Mouse (Mus musculus): ENCODE data around the gene Mta1. TPM values are rescaled to one million over a fixed set of nuclear protein-coding genes. Genes with fewer than 3 reads are reported as not detected.

Gene Mta1
- total RNA-seq, 2 experiments from 2014 or later = 36.2 to 41.5 TPM

GRCm38 (mm10) chr12:113119516-113120410 lies 21.7 kb downstream of the Mta1 start:
- intact Hi-C loops (cut with DNase I) = loop anchor here (1.0 kb wide), 1 partner anchor 37 kb away; the partner anchor contains the start of gene Tedc1
- TF ChIP-seq CTCF (IDR thresholded peaks at IDR 0.05) = peak; percentile 97
- DNase-seq = peak; percentile 89
- Histone ChIP-seq H3K4me3 (no peak overlapping the region), H3K27ac (peak overlapping the region; percentile 4; the same call in 1 of the 2 replicates)

GRCm38 (mm10) chr12:113124726-113125125 lies 26.6 kb downstream of the Mta1 start:
- TF ChIP-seq CTCF (IDR thresholded peaks at IDR 0.05) = no peak
- Histone ChIP-seq H3K27ac (peak overlapping the region; percentile 92), H3K4me3 (no peak overlapping the region)
- DNase-seq = peak; percentile 82
- intact Hi-C loops (cut with DNase I) = no loop called here

DNA sequence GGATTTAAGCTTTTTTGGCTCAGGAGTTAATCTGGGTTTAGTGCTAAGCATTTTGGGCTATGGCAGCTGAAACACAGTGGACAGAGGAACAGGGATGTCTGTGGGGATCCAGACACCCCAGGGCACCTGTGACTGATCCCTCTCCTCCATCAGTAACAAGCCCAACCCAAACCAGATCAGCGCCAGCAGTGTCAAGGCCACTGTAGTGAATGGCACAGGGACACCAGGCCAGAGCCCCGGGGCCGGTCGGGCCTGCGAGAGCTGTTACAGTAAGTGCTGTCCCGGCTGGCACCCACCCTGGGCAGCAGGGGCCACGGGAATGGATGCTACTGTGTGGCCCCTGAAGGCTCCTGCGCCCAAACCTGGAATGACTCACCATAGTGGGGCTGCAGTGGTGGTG lies 32.7 kb downstream of the Mta1 start:
- no peak overlapping the region for H3K27ac ChIP-seq
- TF ChIP-seq CTCF (IDR thresholded peaks at IDR 0.05) = no peak
- DNase-seq = no peak
- H3K4me3 ChIP-seq = no peak overlapping the region
- intact Hi-C loops (cut with DNase I) = no loop called here

- Histone ChIP-seq H3K4me3 (no peak overlapping the region), H3K27ac (peak overlapping the region; percentile 68)
- no peak for TF ChIP-seq CTCF (IDR thresholded peaks at IDR 0.05)
- intact Hi-C loops (cut with DNase I) = no loop called here
- DNase-seq = no peak
Measured at GRCm38 (mm10) chr12:113131601-113132000, 33.5 kb downstream of the Mta1 start.

DNA sequence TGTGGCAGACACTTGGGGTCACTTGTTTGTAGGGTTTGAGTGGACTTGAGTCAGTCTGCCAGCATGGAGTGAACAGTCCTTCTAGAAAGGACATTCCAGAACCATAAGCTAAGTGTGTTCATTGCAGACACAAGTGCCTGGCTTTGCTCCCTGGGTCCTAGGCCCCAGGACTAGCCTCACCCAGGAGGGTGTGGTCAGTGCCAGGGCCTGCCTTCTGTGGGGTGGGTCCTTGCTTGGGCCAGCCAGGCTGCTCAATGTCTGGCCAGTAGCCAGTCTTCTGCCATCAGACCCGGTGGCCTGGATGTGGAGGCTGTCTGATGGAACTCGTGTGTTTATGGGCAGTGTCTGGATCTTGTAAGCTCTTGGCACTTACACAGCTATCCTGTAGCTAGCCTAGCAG lies 34.5 kb downstream of the Mta1 start:
- DNase-seq = peak; percentile 83
- intact Hi-C loops (cut with DNase I) = no loop called here
- peak overlapping the region; percentile 68 for H3K27ac ChIP-seq
- H3K4me3 ChIP-seq = no peak overlapping the region
- no peak for TF ChIP-seq CTCF (IDR thresholded peaks at IDR 0.05)

- Histone ChIP-seq H3K27ac (peak overlapping the region; percentile 68), H3K4me3 (no peak overlapping the region; the same call in 1 of the 2 replicates)
- intact Hi-C loops (cut with DNase I) = no loop called here
- no peak for TF ChIP-seq CTCF (IDR thresholded peaks at IDR 0.05)
- DNase-seq = no peak
Measured at GRCm38 (mm10) chr12:113133260-113133659, 35.2 kb downstream of the Mta1 start.

DNA sequence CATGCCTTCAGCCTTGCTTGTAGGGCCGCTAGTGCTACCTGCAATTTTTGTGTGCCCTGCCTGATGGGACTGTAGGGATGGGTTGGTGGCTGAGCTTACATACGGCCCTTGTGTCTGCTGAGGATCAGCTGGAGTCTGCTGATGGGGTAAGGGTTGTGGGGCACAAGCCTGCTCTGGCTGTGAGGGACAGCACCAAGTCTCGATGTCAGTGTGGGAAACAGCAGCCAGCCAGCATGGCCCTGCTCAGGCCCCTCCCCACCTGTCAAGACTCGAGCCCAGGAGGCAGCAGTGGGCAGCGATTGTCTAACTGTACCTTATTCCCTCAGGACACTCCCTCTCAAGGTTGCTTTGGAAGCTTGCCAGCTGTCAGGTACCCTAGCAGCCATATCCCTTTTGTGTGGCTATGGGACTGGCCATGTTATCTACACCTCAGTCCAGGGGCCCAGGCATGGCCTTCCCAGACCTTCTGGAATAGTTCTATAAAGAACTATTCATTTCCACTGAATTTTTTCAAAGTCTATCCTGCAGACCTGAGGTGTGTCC lies 35.9 kb downstream of the Mta1 start:
- Histone ChIP-seq H3K4me3 (no peak overlapping the region), H3K27ac (peak overlapping the region; percentile 68)
- no peak for DNase-seq
- no peak for TF ChIP-seq CTCF (IDR thresholded peaks at IDR 0.05)
- intact Hi-C loops (cut with DNase I) = no loop called here

GRCm38 (mm10) chr12:113134502-113134901 lies 36.4 kb downstream of the Mta1 start:
- intact Hi-C loops (cut with DNase I) = no loop called here
- no peak overlapping the region for H3K27ac ChIP-seq
- DNase-seq = no peak
- no peak overlapping the region for H3K4me3 ChIP-seq
- no peak for TF ChIP-seq CTCF (IDR thresholded peaks at IDR 0.05)

DNA sequence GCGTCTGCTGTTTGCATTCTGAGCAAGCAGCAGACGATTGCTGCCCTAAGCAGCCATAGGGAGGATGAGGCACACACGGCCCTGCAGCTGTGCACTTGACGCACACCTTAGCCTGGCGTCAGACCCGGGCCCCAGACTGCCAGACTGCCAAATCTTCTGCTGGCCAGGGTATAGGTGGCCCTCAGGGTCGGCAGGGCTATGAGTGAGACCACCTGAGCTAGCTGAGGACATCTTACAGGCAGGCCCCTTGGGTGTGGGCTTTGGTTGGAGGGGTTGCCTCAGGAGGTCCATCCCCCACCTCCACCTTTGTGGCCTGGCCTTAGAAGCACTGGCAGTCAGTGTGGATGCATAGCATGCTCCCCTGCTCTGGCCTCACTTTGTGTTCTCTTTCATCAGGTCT lies 37.3 kb downstream of the Mta1 start:
- intact Hi-C loops (cut with DNase I) = no loop called here
- H3K27ac ChIP-seq = no peak overlapping the region
- no peak for TF ChIP-seq CTCF (IDR thresholded peaks at IDR 0.05)

GRCm38 (mm10) chr12:113136492-113137020 lies 38.5 kb downstream of the Mta1 start:
- no peak overlapping the region for H3K4me3 ChIP-seq
- no peak for TF ChIP-seq CTCF (IDR thresholded peaks at IDR 0.05)
- no peak for DNase-seq
- no peak overlapping the region for H3K27ac ChIP-seq
- intact Hi-C loops (cut with DNase I) = no loop called here

More for the DNA sequence above, 37.3 kb downstream of the Mta1 start:
- H3K4me3 ChIP-seq = no peak overlapping the region
- DNase-seq = no peak

DNA sequence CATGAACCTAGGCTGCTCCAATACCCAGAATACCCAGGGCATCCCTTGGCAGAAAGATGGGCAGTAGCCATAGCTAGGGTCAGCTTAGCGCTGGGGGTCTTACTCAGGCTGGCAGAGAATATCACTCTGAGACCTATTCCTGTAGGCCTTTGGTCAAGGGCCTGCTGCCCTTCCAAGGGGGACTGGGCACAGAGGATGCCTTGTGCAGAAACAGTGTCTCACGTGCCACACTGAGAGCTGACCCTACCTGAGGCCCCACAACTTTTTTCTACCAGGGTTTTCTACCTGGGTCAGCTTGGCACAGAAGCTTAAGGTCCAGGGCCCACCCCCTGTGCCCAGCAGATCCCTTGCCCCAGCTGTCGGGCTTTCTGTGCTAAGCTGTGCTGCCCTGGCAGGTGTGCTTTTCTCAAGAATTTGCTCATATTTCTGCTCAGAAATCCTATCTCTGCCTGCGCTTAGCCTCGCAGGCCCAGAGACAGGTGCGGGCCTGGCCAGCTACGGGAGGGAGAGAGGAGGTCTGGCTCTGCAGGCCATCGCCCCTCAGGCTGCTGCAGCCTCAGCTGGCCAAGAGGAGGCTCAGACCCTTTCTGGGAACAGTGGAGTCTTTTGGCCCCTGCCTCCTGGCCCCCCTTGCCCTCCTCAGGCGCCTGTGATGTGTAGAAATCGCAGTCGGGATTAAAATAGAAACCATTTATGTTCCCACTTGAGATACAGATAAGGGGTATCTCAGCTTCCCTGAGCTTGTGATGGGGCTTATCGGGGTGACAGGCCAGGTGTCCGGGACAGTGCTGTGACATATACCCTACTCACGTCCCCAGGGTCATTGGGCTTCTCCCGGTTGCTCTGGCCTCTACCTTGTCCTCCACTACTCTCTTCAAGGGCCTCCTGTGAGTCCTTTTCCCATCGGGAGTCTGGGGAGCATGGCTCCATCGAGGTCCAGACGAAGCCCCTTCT lies 39.5 kb downstream of the Mta1 start:
- Histone ChIP-seq H3K4me3 (no peak overlapping the region), H3K27ac (no peak overlapping the region)
- intact Hi-C loops (cut with DNase I) = no loop called here
- no peak for TF ChIP-seq CTCF (IDR thresholded peaks at IDR 0.05)
- DNase-seq = no peak

DNA sequence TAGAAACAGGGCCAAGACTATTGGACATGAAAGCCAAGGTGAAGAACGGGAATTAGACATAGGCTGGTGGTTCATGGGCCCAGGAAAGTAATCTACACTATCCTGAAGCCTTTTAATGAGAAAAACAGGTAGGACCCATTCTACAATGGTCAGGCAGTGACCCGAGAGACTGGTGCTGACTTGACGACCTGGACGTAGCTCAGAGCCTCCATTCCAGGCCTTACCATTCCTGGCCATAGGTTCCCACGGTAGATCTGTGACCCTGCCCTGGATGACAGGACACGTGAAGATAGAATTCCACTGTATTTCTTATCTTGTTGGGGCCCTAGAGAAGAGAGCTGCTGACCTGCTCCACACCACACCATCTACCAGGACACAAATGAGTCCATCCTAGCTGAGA lies 40.2 kb downstream of the Mta1 start:
- no peak for DNase-seq
- Histone ChIP-seq H3K4me3 (no peak overlapping the region), H3K27ac (no peak overlapping the region)
- no peak for TF ChIP-seq CTCF (IDR thresholded peaks at IDR 0.05)
- intact Hi-C loops (cut with DNase I) = no loop called here
